Mouse (Mus musculus): Measurements from ENCODE around the gene Osgin1.

Osgin1 gene

DNA sequence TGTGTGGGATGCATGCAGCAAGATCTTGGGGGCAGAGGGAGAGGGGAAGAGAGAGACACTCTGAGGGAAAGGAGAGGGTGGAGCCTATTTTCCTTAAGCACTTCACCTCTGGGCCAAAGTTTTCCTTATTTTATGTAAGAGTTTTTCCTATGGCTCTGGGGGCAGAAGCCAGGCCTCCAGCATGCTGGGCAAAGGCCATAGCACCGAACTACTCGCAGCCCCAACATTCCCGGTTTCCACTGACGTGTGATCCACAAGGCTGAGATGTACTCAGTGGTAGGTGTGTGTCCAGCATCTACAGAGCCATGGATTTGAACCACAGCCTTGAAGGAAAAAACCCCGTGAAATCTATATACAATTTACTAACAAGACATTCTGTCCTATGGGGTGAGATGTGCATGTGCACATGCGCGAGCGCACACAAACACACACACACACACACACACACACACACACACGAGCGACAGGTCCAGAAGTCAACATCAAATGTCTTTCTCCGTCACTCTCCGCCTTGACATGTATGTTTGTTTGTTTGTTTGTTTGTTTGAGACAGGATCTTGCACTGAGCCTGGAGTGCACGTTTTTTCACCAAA lies at the start of gene Osgin1:
Osgin1 (plus strand) TSS at position 543 of the 593 bp plus-strand sequence.
- no peak for DNase-seq (ENCODE audit: low read depth)

DNA sequence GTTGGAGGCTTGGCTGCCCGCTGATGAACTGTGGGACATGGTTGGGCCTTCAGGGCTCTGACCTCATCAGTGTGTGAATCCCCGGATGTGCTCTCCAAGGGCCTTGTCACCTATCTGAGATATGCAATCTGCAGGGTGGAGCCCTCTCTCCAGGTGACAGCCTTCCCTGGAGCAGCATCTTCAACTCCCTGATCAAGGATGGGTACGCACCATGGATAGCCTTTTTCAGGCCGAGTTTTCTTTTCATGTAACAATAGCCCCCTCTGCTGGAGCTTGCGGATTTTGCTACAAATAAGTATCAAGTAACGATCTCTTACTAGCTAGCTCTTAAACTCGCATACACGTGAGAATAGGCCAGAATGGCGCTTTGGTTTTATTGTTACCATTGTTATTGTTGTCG lies 49.4 kb upstream of the Osgin1 start:
- DNase-seq (ENCODE audit: low read depth) = peak; percentile 82

DNA sequence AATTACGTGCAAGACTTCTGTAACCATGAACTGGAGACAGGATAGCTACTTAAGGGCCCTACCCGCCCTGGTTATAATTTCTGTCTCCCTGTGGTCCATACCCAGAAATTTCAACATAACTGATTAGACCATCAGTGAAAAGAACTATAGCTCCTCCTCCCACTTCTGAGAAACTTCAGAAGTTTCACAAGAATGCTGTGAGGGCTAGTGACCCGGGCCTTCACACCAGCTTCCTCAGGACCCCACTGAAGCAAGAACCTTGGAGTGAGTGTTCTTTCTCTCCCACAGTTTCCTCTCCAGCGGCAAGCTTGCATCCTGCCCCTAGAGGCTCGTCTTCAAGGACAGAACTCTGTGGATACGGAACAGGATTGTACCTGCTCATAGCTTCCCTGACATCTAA lies 48.1 kb upstream of the Osgin1 start:
- no peak for DNase-seq (ENCODE audit: low read depth)

- no peak for DNase-seq (ENCODE audit: low read depth)
Observed at GRCm38 (mm10) chr8:119386988-119387387, 46.9 kb upstream of the Osgin1 start.

GRCm38 (mm10) chr8:119394097-119394496 lies 39.8 kb upstream of the Osgin1 start:
- no peak for DNase-seq (ENCODE audit: low read depth)

DNA sequence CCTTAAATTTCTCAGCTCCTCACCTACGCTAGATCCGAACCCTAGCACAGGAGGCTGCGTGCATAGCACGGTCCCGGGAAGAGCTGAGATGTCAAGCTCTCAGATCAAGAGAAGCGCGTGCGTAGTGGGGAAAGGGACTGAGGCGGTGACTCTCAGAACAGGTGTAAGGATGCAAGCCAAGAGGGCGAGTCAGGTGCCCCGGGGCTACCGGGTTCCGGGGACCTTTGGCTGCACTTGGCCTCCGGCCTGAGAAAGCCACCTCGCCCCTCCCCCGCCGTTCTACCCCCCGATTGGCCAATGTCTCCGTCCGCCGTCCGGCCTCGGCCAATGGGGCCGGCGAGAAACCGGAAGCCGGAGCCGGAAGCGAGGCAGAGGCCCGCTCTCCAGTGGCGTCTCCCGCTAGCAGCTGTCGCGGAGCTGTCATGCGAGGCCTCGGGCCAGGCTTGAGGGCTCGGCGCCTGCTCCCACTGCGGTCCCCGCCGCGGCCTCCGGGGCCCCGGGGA lies 39.3 kb upstream of the Osgin1 start, which contains the start of gene Mlycd:
Mlycd (plus strand) TSS at position 355 of the 503 bp plus-strand sequence.
- DNase-seq (ENCODE audit: low read depth) = peak; percentile 88

DNA sequence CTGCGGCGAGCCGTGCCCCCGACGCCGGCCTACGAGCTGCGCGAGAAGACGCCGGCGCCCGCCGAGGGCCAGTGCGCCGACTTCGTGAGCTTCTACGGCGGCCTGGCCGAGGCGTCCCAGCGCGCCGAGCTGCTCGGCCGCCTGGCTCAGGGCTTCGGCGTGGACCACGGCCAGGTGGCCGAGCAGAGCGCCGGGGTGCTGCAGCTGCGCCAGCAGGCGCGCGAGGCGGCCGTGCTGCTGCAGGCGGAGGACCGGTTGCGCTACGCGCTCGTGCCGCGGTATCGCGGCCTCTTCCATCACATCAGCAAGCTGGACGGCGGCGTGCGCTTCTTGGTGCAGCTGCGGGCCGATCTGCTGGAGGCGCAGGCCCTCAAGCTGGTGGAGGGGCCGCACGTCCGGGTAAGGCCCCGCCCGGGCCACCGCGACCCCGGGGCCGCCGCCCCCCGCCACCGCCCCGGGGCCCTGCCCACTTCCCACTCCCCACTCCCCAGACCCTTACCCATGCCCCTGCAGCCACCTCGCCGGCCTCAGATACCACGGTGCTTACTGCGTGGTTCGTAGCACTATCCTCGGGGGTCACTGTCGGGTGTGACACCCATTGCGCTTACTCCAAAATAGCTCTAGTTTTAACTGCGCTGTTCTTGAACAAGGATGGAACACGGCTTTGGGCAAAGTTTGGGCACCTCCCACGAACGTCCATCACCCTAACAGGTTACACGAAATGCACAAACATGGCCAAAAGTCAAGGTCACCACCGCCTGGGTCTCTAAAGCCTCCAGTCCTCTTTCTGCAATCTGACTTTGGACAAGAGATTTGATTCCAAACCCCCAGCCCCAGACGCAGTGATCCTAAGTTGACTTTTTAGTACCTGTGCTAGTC lies 38.6 kb upstream of the Osgin1 start:
- DNase-seq (ENCODE audit: low read depth) = no peak

DNA sequence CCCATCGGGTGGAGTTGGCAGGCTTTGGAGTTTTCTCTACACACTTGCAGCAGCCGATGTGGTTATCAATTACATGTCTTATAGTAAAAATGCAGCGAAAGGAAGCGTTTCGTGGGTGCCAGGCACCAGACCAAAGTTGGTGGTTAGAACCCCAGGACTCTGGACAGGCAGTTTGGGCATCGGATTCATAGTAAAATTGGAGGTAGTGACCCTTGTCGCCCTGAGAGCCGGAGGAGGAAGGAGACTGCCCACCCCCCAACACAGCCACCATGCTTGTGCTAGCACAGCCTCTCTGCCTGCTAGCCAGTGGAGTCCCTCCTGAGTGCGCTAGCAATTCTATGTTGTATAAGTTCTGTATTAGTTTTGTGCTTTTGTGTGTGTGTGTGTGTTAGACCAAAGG lies 35.4 kb upstream of the Osgin1 start:
- no peak for DNase-seq (ENCODE audit: low read depth)

GRCm38 (mm10) chr8:119399255-119399654 lies 34.7 kb upstream of the Osgin1 start:
- DNase-seq (ENCODE audit: low read depth) = no peak

DNA sequence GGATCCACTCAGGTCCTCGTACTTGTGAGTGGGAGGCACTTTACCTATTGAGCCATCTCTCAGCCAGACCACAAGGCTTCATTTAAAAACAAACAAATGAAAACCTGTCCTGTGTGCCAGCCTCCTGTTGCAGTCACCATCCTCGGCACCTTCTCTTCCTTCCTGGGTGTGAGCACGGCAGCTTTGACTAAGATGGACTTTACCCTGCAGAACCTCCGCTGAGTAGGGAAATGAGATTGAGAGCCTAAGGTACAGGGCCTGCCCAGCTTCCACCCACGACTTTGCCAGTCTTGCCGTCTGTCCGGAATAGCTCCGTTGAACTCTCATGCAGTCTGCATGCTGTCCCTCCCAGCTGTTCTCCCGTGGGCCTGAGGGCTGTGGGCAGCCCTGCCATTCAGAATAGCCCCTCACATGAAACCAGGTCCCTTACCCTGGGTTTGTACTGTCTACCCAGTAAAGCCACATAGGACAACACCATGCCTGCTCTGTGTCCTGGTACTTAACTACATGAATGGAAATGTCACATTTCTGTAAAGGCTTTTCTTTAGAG lies 33.7 kb upstream of the Osgin1 start:
- DNase-seq (ENCODE audit: low read depth) = no peak

GRCm38 (mm10) chr8:119400904-119401303 lies 33.0 kb upstream of the Osgin1 start:
- DNase-seq (ENCODE audit: low read depth) = no peak

GRCm38 (mm10) chr8:119403912-119404311 lies 30.0 kb upstream of the Osgin1 start:
- no peak for DNase-seq (ENCODE audit: low read depth)

- no peak for DNase-seq (ENCODE audit: low read depth)
Observed at GRCm38 (mm10) chr8:119404648-119405047, 29.3 kb upstream of the Osgin1 start.

DNA sequence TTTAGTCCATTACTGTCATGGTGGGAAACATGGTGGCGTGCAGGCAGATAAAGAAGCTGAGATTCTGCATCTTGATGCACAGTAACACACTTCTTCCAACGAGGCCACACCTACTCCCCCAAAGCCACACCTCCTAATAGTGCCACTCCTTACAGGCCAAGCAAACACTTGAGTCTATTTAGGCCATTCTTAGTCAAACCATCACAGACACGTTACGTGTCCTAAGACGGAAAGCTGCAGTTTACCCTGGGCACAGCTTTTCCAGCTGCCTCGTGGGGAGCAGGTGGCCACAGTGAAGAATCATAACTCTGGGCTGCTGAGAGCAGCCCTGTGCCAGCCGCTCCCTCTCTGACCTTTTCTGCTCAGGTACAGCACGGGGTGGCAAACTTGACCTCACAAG lies 25.6 kb upstream of the Osgin1 start:
- no peak for DNase-seq (ENCODE audit: low read depth)

- DNase-seq (ENCODE audit: low read depth) = peak; percentile 59
Observed at GRCm38 (mm10) chr8:119412037-119412734, 21.7 kb upstream of the Osgin1 start.

DNA sequence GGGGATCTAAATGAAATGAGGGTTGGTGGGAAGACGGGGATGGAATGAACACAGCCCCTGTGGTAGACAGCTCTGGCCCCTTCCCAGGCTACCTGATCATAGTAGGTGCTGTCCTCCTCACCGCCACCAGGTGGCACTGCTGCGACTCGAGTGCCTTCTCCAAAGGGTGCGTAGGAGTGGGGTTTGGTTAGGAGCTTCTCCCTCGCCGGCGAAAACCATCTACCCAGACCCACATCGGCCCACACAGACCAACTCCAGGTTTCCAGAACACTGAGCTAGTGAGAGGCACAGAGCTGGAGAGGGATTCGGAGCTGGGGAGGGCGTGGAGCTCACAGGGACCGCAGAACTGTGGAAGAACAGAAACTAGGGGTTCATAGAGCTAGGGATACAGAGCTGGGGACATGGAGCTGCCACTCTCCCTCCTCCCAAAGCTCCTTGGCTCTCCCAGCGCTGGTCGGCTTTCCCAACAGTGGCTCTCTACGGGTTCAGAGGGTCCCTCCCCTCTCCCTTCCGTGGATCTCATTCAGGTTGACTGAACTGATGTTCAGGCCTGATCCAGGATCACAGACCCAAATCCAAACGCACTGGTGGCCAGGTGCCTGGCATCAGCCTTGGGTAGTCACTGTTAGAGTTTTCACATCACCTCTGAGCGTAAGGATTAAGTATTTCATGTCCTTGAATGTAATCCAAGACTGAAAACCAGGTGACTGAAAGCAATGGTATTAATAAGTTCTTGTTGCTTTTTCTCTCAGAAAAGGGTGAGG lies 21.0 kb upstream of the Osgin1 start:
- peak; percentile 92 for DNase-seq (ENCODE audit: low read depth)

GRCm38 (mm10) chr8:119413605-119414004 lies 20.3 kb upstream of the Osgin1 start:
- DNase-seq (ENCODE audit: low read depth) = no peak

DNA sequence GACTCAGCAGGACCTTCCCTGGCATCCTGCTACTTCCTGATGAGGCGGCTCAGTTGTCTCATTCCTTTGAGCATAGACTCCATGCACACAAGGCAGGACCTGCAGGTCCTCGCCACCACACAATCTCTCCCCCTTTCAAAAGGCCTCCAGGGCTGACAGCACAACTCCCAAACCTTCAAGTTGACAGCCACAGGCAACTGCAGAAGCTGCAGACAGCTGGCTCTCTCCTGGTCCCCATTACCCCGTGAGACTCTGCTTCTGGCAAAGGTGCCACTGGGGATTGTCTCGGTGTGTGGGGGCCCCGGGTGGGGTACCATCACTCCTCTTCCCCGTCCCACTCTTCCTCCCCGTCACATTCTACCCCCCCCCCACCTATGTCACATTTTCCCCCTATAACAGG lies 13.6 kb upstream of the Osgin1 start:
- DNase-seq (ENCODE audit: low read depth) = no peak

DNA sequence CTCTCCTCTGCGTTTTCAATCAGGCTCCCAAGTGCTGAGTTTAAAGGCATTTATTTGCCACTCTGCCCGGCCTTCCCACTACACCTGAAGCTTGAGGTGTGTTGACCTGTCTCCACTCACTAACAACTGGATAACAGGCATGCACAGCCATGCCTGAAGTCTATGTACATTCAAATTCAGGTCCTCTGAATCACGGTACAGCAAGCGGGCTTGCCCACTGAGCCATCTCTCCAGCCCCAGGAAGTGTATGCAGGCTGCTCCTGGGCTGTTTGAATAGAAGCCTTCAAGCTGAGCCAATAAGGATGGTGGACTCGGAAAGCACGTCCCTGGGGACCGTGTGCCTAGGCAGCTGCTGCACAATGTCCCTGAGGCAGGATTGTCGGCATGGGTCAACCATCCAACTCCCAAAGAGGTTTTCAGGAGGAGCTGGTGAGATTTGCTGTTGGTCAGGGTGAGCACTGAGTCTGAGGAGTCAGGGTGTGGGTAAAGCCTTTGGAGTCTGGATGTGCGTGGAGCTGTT lies 12.3 kb upstream of the Osgin1 start:
- no peak for DNase-seq (ENCODE audit: low read depth)

GRCm38 (mm10) chr8:119422123-119422711 lies 11.7 kb upstream of the Osgin1 start:
- peak; percentile 84 for DNase-seq (ENCODE audit: low read depth)

GRCm38 (mm10) chr8:119423631-119424141 lies 10.2 kb upstream of the Osgin1 start:
- peak; percentile 27 for DNase-seq (ENCODE audit: low read depth)

All from NIH3T3 (cell line).